Mouse (Mus musculus): Measurements from ENCODE around the gene Hist1h2ap.
"Not testable (repeated sequence)": the region's sequence is repeated elsewhere in the genome, so short reads cannot be mapped to it uniquely, and the experiment has no call there.

DNA sequence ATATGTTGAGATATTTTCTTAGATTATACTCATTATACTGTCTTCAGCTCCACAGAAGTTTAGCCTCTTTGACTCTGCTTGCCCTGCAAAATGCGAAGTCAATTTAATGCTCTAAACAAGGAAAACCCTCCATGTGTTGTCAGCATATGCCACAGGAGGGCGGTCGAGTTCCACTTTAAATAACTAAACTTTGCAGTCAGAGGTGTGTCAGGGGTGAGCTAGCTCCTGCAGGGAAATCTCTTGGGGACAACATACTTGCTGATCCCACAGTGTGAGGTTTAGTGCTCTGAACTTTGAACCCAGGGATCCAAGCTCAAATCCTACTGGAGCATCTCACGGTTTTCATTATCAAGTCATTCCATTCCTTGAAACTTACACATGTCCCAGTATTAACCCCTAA, 7.2 kb upstream of the Hist1h2ap start:
- not testable (repeated sequence) for TF ChIP-seq POLR2A (IDR thresholded peaks at IDR 0.05; ENCODE audit: insufficient read length, low read depth); E2F4 (IDR thresholded peaks at IDR 0.05; ENCODE audit: insufficient read depth); TCF3 (IDR thresholded peaks at IDR 0.05; ENCODE audit: insufficient read length, low read depth)
